Mouse (Mus musculus): Measurements from ENCODE around the gene Olfr521. TPM values are rescaled to one million over a fixed set of nuclear protein-coding genes. Genes with fewer than 3 reads are reported as not detected.

Gene Olfr521
- not detected in 2 replicates for polyA plus RNA-seq (2012; rRNA removed)

GRCm38 (mm10) chr7:99763207-99763606, at the start of gene Olfr521:
Gene Olfr521 (plus strand): TSS chr7:99763507.

GRCm38 (mm10) chr7:99729973-99730372, 33.3 kb upstream of the Olfr521 start, which contains the start of gene Olfr520:
Gene Olfr520 (plus strand): TSS chr7:99730273.

Other genes starting within 250 kb of the Olfr521 start
- 41.2 and 42.0 TPM in 2 replicates for gene Arrb1, start 228.0 kb upstream of the Olfr521 start, polyA plus RNA-seq (2012; rRNA removed)
- gene Tpbgl, start 136.4 kb upstream of the Olfr521 start, polyA plus RNA-seq (2012; rRNA removed), result 0.69 and 1.7 TPM in 2 replicates
- 6.0 and 6.2 TPM in 2 replicates for gene Slco2b1, start 52.2 kb upstream of the Olfr521 start, polyA plus RNA-seq (2012; rRNA removed)
- gene Olfr520, start 33.2 kb upstream of the Olfr521 start, polyA plus RNA-seq (2012; rRNA removed), result 0.13 TPM in 1 of 2 replicates, not detected in the other
- gene Neu3, start 64.9 kb downstream of the Olfr521 start, polyA plus RNA-seq (2012; rRNA removed), result 1.8 and 2.1 TPM in 2 replicates
- gene Xrra1, start 95.6 kb downstream of the Olfr521 start, polyA plus RNA-seq (2012; rRNA removed), result 0.49 and 0.52 TPM in 2 replicates
- gene Spcs2, start 100.0 kb downstream of the Olfr521 start, polyA plus RNA-seq (2012; rRNA removed), result 100 and 114 TPM in 2 replicates
- 8.7 and 9.6 TPM in 2 replicates for gene Rnf169, start 216.9 kb downstream of the Olfr521 start, polyA plus RNA-seq (2012; rRNA removed)
- gene Chrdl2, start 242.7 kb downstream of the Olfr521 start, polyA plus RNA-seq (2012; rRNA removed), result 0.21 and 0.54 TPM in 2 replicates